Mouse (Mus musculus): ENCODE data around the gene Polr1c. TPM values are rescaled to one million over a fixed set of nuclear protein-coding genes. Genes with fewer than 3 reads are reported as not detected.

Polr1c gene
- total RNA-seq (2021): 10 to 100 TPM; 36.3 to 38.8 TPM

- intact Hi-C loops (cut with DNase I): no loop called here
- peak; percentile 95 to 97 for DNase-seq (ENCODE audit: low spot score in 2 of 2)
Observed at GRCm38 (mm10) chr17:46247512-46248188, at the start of gene Polr1c, which contains the start of gene Yipf3. Gene Polr1c, minus strand, starts transcription at chr17:46248054. Gene Yipf3, plus strand, starts transcription at chr17:46248080.

GRCm38 (mm10) chr17:46297028-46297363 lies 49.1 kb upstream of the Polr1c start:
- DNase-seq (ENCODE audit: low spot score in 2 of 2): no peak
- intact Hi-C loops (cut with DNase I): no loop called here

- intact Hi-C loops (cut with DNase I): no loop called here
- DNase-seq (ENCODE audit: low spot score in 2 of 2): no peak
Observed at GRCm38 (mm10) chr17:46296601-46297000, 48.7 kb upstream of the Polr1c start.

GRCm38 (mm10) chr17:46287678-46288095 lies 39.8 kb upstream of the Polr1c start:
- no peak for DNase-seq (ENCODE audit: low spot score in 2 of 2)
- intact Hi-C loops (cut with DNase I): no loop called here

- no peak for DNase-seq (ENCODE audit: low spot score in 2 of 2)
- intact Hi-C loops (cut with DNase I): no loop called here
Observed at GRCm38 (mm10) chr17:46285407-46285806, 37.6 kb upstream of the Polr1c start.

- DNase-seq (ENCODE audit: low spot score in 2 of 2): no peak
- intact Hi-C loops (cut with DNase I): no loop called here
Observed at GRCm38 (mm10) chr17:46284653-46285052, 36.8 kb upstream of the Polr1c start.

GRCm38 (mm10) chr17:46283911-46284310 lies 36.1 kb upstream of the Polr1c start:
- intact Hi-C loops (cut with DNase I): no loop called here
- DNase-seq (ENCODE audit: low spot score in 2 of 2): no peak

GRCm38 (mm10) chr17:46283140-46283539 lies 35.3 kb upstream of the Polr1c start:
- intact Hi-C loops (cut with DNase I): no loop called here
- DNase-seq (ENCODE audit: low spot score in 2 of 2): no peak

- DNase-seq (ENCODE audit: low spot score in 2 of 2): peak; percentile 79 to 85
- intact Hi-C loops (cut with DNase I): no loop called here
Observed at GRCm38 (mm10) chr17:46282483-46283123, 34.7 kb upstream of the Polr1c start, which contains the start of gene Tjap1. Gene Tjap1, minus strand, starts transcription at chr17:46283026.

- intact Hi-C loops (cut with DNase I): no loop called here
- no peak for DNase-seq (ENCODE audit: low spot score in 2 of 2)
Observed at GRCm38 (mm10) chr17:46278011-46278765, 30.3 kb upstream of the Polr1c start.

- intact Hi-C loops (cut with DNase I): no loop called here
- DNase-seq (ENCODE audit: low spot score in 2 of 2): no peak
Observed at GRCm38 (mm10) chr17:46277586-46277985, 29.7 kb upstream of the Polr1c start.

- DNase-seq (ENCODE audit: low spot score in 2 of 2): no peak
- intact Hi-C loops (cut with DNase I): no loop called here
Observed at GRCm38 (mm10) chr17:46275506-46275905, 27.7 kb upstream of the Polr1c start.

- no peak for DNase-seq (ENCODE audit: low spot score in 2 of 2)
- intact Hi-C loops (cut with DNase I): no loop called here
Observed at GRCm38 (mm10) chr17:46275034-46275433, 27.2 kb upstream of the Polr1c start.

GRCm38 (mm10) chr17:46274465-46274864 lies 26.6 kb upstream of the Polr1c start:
- intact Hi-C loops (cut with DNase I): no loop called here
- DNase-seq (ENCODE audit: low spot score in 2 of 2): no peak

GRCm38 (mm10) chr17:46273803-46274236 lies 26.0 kb upstream of the Polr1c start:
- no peak for DNase-seq (ENCODE audit: low spot score in 2 of 2)
- intact Hi-C loops (cut with DNase I): no loop called here

GRCm38 (mm10) chr17:46272675-46273074 lies 24.8 kb upstream of the Polr1c start:
- DNase-seq (ENCODE audit: low spot score in 2 of 2): no peak
- intact Hi-C loops (cut with DNase I): no loop called here

- intact Hi-C loops (cut with DNase I): no loop called here
- DNase-seq (ENCODE audit: low spot score in 2 of 2): no peak
Observed at GRCm38 (mm10) chr17:46272058-46272457, 24.2 kb upstream of the Polr1c start.

- DNase-seq (ENCODE audit: low spot score in 2 of 2): no peak
- intact Hi-C loops (cut with DNase I): loop anchor here (5.0 kb wide), 1 partner anchor 117 kb away; no protein-coding TSS in a partner anchor
Observed at GRCm38 (mm10) chr17:46269771-46270534, 22.1 kb upstream of the Polr1c start.

GRCm38 (mm10) chr17:46268026-46268720 lies 20.3 kb upstream of the Polr1c start:
- no peak for DNase-seq (ENCODE audit: low spot score in 2 of 2)
- intact Hi-C loops (cut with DNase I): loop anchor here (5.0 kb wide), 1 partner anchor 119 kb away; no protein-coding TSS in a partner anchor

Data from left cerebral cortex, postnatal 36 days (tissue).